Mouse (Mus musculus): ENCODE results near the gene Phc2. TPM values are rescaled to one million over a fixed set of nuclear protein-coding genes. Genes with fewer than 3 reads are reported as not detected.

Gene Phc2
- polyA plus RNA-seq, 1 experiment, result 64.6 TPM

GRCm38 (mm10) chr4:128727721-128728430 is 73.4 kb downstream of the Phc2 start:
- peak; percentile 81 for DNase-seq
- Histone ChIP-seq H3K4me1 (ENCODE audit: control insufficient read depth, insufficient read depth, low read length) (peaks cover 23% of the 10 kb centered on the region), H3K27me3 (replicated peaks; ENCODE audit: control insufficient read depth, insufficient read depth, low read length) (no peaks in the 10 kb centered on the region), H3K4me3 (ENCODE audit: insufficient read depth, low read depth, low read length) (peak overlapping the region; percentile 68), H3K27ac (ENCODE audit: insufficient read depth, low read depth, low read length) (peak overlapping the region; percentile 42), H3K36me3 (ENCODE audit: control insufficient read depth, insufficient read depth, low read length) (no peaks in the 10 kb centered on the region)
- TF ChIP-seq CTCF (conservative IDR thresholded peaks at IDR 0.05; ENCODE audit: insufficient read depth, insufficient read length, low read depth, low read length) (no peak), POLR2A (IDR thresholded peaks at IDR 0.05; ENCODE audit: low read depth, low read length) (no peak)
- WGBS, result 1% methylated on average over 65 of the region's 65 CpGs

GRCm38 (mm10) chr4:128728431-128728851 is 73.9 kb downstream of the Phc2 start:
- DNase-seq, result peak; percentile 27
- Histone ChIP-seq H3K36me3 (ENCODE audit: control insufficient read depth, insufficient read depth, low read length) (no peaks in the 10 kb centered on the region), H3K27ac (ENCODE audit: insufficient read depth, low read depth, low read length) (peak overlapping the region; percentile 42), H3K4me1 (ENCODE audit: control insufficient read depth, insufficient read depth, low read length) (peaks cover 27% of the 10 kb centered on the region), H3K4me3 (ENCODE audit: insufficient read depth, low read depth, low read length) (peak overlapping the region; percentile 68), H3K27me3 (replicated peaks; ENCODE audit: control insufficient read depth, insufficient read depth, low read length) (no peaks in the 10 kb centered on the region)
- no peak for TF ChIP-seq POLR2A (IDR thresholded peaks at IDR 0.05; ENCODE audit: low read depth, low read length)
- no peak for TF ChIP-seq CTCF (conservative IDR thresholded peaks at IDR 0.05; ENCODE audit: insufficient read depth, insufficient read length, low read depth, low read length)
- 0% methylated on average over 5 of the region's 5 CpGs for WGBS

DNA sequence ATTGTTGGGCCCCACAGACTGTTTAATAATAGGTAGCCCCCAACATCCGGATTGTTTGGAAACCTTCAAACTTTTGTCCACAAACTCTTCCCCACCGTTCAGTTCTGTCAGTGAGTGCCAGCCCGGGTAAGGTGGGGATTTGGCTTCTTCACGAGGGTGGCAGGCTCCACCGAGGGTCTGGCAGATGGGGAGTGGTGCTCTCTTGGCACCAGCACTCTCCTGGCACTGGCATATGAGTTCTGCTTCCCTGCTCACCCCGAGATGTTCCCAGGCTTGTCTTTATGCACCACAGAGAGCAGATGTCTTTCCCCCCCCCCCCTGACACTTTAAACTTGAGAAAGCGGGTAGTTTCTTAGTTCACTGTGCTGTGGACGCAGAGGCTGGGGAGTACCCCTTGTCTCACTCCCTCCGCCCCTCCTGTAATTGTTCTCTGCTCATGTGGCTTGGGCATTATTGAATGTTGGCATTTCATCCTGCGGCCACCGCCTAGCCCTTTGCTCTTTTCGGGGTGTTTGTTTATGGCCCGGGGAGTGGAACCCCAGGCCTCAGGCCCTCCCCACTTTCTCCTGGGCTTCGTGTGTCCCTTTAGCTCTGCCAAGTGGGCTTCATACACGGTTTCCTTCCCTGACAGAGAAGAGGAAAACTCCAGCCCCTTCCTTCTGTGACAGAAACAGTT is 74.7 kb downstream of the Phc2 start:
- Histone ChIP-seq H3K27ac (ENCODE audit: insufficient read depth, low read depth, low read length) (peak overlapping the region; percentile 42), H3K4me1 (ENCODE audit: control insufficient read depth, insufficient read depth, low read length) (peaks cover 34% of the 10 kb centered on the region), H3K27me3 (replicated peaks; ENCODE audit: control insufficient read depth, insufficient read depth, low read length) (no peaks in the 10 kb centered on the region), H3K36me3 (ENCODE audit: control insufficient read depth, insufficient read depth, low read length) (no peaks in the 10 kb centered on the region), H3K4me3 (ENCODE audit: insufficient read depth, low read depth, low read length) (peak overlapping the region; percentile 68)
- 19% methylated on average over 15 of the region's 15 CpGs for WGBS
- peak; percentile 17 for DNase-seq
- TF ChIP-seq CTCF (conservative IDR thresholded peaks at IDR 0.05; ENCODE audit: insufficient read depth, insufficient read length, low read depth, low read length) (no peak), POLR2A (IDR thresholded peaks at IDR 0.05; ENCODE audit: low read depth, low read length) (no peak)

GRCm38 (mm10) chr4:128729709-128730037 is 75.2 kb downstream of the Phc2 start:
- 19% methylated on average over 5 of the region's 5 CpGs for WGBS

GRCm38 (mm10) chr4:128730271-128730670 is 75.8 kb downstream of the Phc2 start:
- Histone ChIP-seq H3K27ac (ENCODE audit: insufficient read depth, low read depth, low read length) (peak overlapping the region; percentile 56), H3K4me1 (ENCODE audit: control insufficient read depth, insufficient read depth, low read length) (peaks cover 44% of the 10 kb centered on the region), H3K27me3 (replicated peaks; ENCODE audit: control insufficient read depth, insufficient read depth, low read length) (no peaks in the 10 kb centered on the region), H3K36me3 (ENCODE audit: control insufficient read depth, insufficient read depth, low read length) (no peaks in the 10 kb centered on the region), H3K4me3 (ENCODE audit: insufficient read depth, low read depth, low read length) (no peak overlapping the region)
- TF ChIP-seq POLR2A (IDR thresholded peaks at IDR 0.05; ENCODE audit: low read depth, low read length) (no peak), CTCF (conservative IDR thresholded peaks at IDR 0.05; ENCODE audit: insufficient read depth, insufficient read length, low read depth, low read length) (no peak)
- no peak for DNase-seq
- 43% methylated on average over 6 of the region's 6 CpGs for WGBS

More at GRCm38 (mm10) chr4:128729709-128730037, 75.2 kb downstream of the Phc2 start:
- Histone ChIP-seq H3K36me3 (ENCODE audit: control insufficient read depth, insufficient read depth, low read length) (no peaks in the 10 kb centered on the region), H3K27ac (ENCODE audit: insufficient read depth, low read depth, low read length) (peak overlapping the region; percentile 56), H3K4me3 (ENCODE audit: insufficient read depth, low read depth, low read length) (peak overlapping the region; percentile 68), H3K4me1 (ENCODE audit: control insufficient read depth, insufficient read depth, low read length) (peaks cover 39% of the 10 kb centered on the region), H3K27me3 (replicated peaks; ENCODE audit: control insufficient read depth, insufficient read depth, low read length) (no peaks in the 10 kb centered on the region)
- TF ChIP-seq POLR2A (IDR thresholded peaks at IDR 0.05; ENCODE audit: low read depth, low read length), result no peak
- no peak for TF ChIP-seq CTCF (conservative IDR thresholded peaks at IDR 0.05; ENCODE audit: insufficient read depth, insufficient read length, low read depth, low read length)
- DNase-seq, result peak; percentile 65

- no peak for DNase-seq
- peaks cover 61% of the 10 kb centered on the region for H3K4me1 ChIP-seq (ENCODE audit: control insufficient read depth, insufficient read depth, low read length)
- no peak overlapping the region for H3K27ac ChIP-seq (ENCODE audit: insufficient read depth, low read depth, low read length)
Observed at GRCm38 (mm10) chr4:128732794-128733193, 78.3 kb downstream of the Phc2 start.

DNA sequence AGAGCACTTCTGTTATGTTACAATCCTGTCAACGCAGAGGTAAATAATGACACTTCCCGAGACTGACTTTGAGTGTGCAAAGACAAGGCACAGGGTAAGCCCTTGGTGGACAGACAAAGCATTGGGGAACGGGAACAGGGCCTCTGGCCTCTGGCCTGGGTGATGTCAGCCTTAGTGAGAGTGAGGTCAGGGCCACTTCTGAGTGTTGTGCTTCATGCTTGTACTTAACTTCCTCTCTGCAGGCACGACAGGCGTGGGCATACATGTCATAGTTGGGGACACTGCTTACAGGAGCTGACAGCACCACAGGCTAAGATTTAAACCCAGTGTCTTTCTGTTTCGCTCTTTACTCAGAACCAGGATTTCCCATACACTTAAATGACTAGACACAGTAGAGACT is 79.0 kb downstream of the Phc2 start:
- no peaks in the 10 kb centered on the region for H3K36me3 ChIP-seq (ENCODE audit: control insufficient read depth, insufficient read depth, low read length)
- TF ChIP-seq POLR2A (IDR thresholded peaks at IDR 0.05; ENCODE audit: low read depth, low read length), result no peak
- TF ChIP-seq CTCF (conservative IDR thresholded peaks at IDR 0.05; ENCODE audit: insufficient read depth, insufficient read length, low read depth, low read length), result no peak
- H3K4me3 ChIP-seq (ENCODE audit: insufficient read depth, low read depth, low read length), result no peak overlapping the region
- no peaks in the 10 kb centered on the region for H3K27me3 ChIP-seq (replicated peaks; ENCODE audit: control insufficient read depth, insufficient read depth, low read length)
- peak overlapping the region; percentile 88 for H3K27ac ChIP-seq (ENCODE audit: insufficient read depth, low read depth, low read length)
- peak; percentile 44 for DNase-seq
- H3K4me1 ChIP-seq (ENCODE audit: control insufficient read depth, insufficient read depth, low read length), result peaks cover 62% of the 10 kb centered on the region
- 30% methylated on average over 6 of the region's 6 CpGs for WGBS

More at GRCm38 (mm10) chr4:128732794-128733193, 78.3 kb downstream of the Phc2 start:
- 17% methylated on average over 5 of the region's 5 CpGs for WGBS
- Histone ChIP-seq H3K27me3 (replicated peaks; ENCODE audit: control insufficient read depth, insufficient read depth, low read length) (no peaks in the 10 kb centered on the region), H3K4me3 (ENCODE audit: insufficient read depth, low read depth, low read length) (no peak overlapping the region), H3K36me3 (ENCODE audit: control insufficient read depth, insufficient read depth, low read length) (no peaks in the 10 kb centered on the region)
- TF ChIP-seq POLR2A (IDR thresholded peaks at IDR 0.05; ENCODE audit: low read depth, low read length) (no peak), CTCF (conservative IDR thresholded peaks at IDR 0.05; ENCODE audit: insufficient read depth, insufficient read length, low read depth, low read length) (no peak)

All from kidney, adult 2 months (tissue).